Mouse (Mus musculus): ENCODE measurements around the gene Paf1.

DNA sequence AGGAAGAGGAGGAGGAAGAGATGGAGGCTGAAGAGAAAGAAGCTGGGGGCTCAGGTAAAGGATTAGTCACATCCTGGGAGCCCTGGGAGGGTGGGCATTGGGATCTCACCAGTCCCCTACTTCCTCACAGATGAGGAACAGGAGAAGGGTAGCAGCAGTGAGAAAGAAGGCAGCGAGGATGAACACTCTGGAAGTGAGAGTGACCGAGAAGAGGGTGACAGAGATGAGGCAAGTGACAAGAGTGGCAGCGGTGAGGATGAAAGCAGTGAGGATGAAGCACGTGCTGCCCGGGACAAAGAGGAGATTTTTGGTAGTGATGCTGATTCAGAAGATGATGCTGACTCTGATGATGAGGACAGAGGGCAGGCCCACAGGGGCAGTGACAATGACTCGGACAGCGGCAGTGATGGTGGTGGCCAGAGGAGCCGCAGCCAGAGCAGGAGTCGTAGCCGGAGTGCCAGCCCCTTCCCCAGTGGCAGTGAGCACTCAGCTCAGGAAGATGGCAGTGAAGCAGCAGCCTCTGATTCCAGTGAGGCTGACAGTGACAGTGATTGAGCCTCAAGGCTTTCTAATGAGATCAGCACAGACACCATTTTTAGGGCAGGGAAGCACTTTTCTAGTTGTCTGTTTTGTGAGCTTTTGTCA is 6.1 kb downstream of the Paf1 start:
- no peak for TF ChIP-seq CTCF (conservative IDR thresholded peaks at IDR 0.05; ENCODE audit: low read length)
- TF ChIP-seq POU5F1 (IDR thresholded peaks at IDR 0.05; ENCODE audit: borderline replicate concordance, low read length), result no peak
